Mouse (Mus musculus) lung, embryonic 14.5 days (tissue): Measurements from ENCODE around the gene Vps29. TPM values are rescaled to one million over a fixed set of nuclear protein-coding genes. Genes with fewer than 3 reads are reported as not detected.

ENCODE experiments used
- ATAC-seq: fragments of 200-750 bp; cut with Nextera tagmentation; 2 replicates; pipeline ENCODE4 v1.8.0; 2017; ENCODE audit warnings: mild to moderate bottlenecking, moderate TSS enrichment, moderate library complexity; ENCODE audit not compliant: insufficient read depth
- DNase-seq: peaks from one replicate; pipeline ENCODE4 v3.0.0-alpha.2; 2015
- H3K27ac ChIP-seq: fragments of 300-500 bp; sonication (generic); 2 replicates; pipeline ENCODE4 v1.5.1; 2014; ENCODE audit warnings: low read depth, mild to moderate bottlenecking, moderate library complexity
- H3K27me3 ChIP-seq: fragments of 300-500 bp; sonication (generic); 2 replicates; pipeline ENCODE4 v1.6.1; 2014; ENCODE audit warnings: low read length, control low read depth; ENCODE audit not compliant: insufficient read depth
- H3K36me3 ChIP-seq: fragments of 300-500 bp; sonication (generic); 2 replicates; pipeline ENCODE4 v1.6.1; 2014; ENCODE audit warnings: control low read depth; ENCODE audit not compliant: insufficient read depth
- H3K4me1 ChIP-seq: fragments of 300-500 bp; sonication (generic); 2 replicates; pipeline ENCODE4 v1.6.1; 2014; ENCODE audit warnings: antibody characterized with exemption, control low read depth; ENCODE audit not compliant: insufficient read depth
- H3K4me2 ChIP-seq: fragments of 300-500 bp; sonication (generic); 2 replicates; pipeline ENCODE4 v1.6.1; 2014; ENCODE audit warnings: mild to moderate bottlenecking
- H3K4me3 ChIP-seq: fragments of 300-500 bp; sonication (generic); 2 replicates; pipeline ENCODE4 v1.5.1; 2014; ENCODE audit warnings: low read depth, low read length
- H3K9ac ChIP-seq: fragments of 300-500 bp; sonication (generic); 2 replicates; pipeline ENCODE4 v1.6.1; 2014
- H3K9me3 ChIP-seq: fragments of 300-500 bp; sonication (generic); 2 replicates; pipeline ENCODE4 v1.6.1; 2016; ENCODE audit warnings: low read depth, low read length, control low read depth
- CTCF ChIP-seq: IDR thresholded peaks from 2 replicates; pipeline ENCODE4 v1.5.1; 2016; ENCODE audit warnings: antibody characterized with exemption, low read depth
- WGBS: fragments of 180-500 bp; shearing (Covaris S2); extraction: QIAGEN DNeasy Blood & Tissue Kit; methylation state at CpG from one replicate; pipeline ENCODE4 v1.1.7; 2014; 5-methylcytosine and 5-hydroxymethylcytosine counted together
- polyA plus RNA-seq: library from polyadenylated mRNA; unstranded; fragments of >200 nt; fragmentation: Nextera tagmentation; extraction: Ambion mirVana; gene quantifications from 2 replicates; pipeline ENCODE4 v1.2.1, GENCODE M21; 2014

Gene Vps29
- polyA plus RNA-seq, 1 experiment from 2014 or later, result 219 TPM

- peaks cover 43% of the 10 kb centered on the region for H3K36me3 ChIP-seq
- no peaks in the 10 kb centered on the region for H3K9me3 ChIP-seq
- peak within 1 kb of the TSS; percentile 92 for H3K27ac ChIP-seq
- peaks cover 8% of the 10 kb centered on the region; the same call in 1 of the 2 replicates for H3K4me1 ChIP-seq
- 0% methylated on average over 53 of the region's 53 CpGs for WGBS
- peak within 1 kb of the TSS; percentile 65 for H3K4me3 ChIP-seq
- H3K9ac ChIP-seq, result peak within 1 kb of the TSS; percentile 82
- no peak for TF ChIP-seq CTCF
- H3K4me2 ChIP-seq, result peak within 1 kb of the TSS; percentile 84
- no peaks in the 10 kb centered on the region for H3K27me3 ChIP-seq
- peak; percentile 94 for ATAC-seq
- peak; percentile 100 for DNase-seq
Measured at GRCm38 (mm10) chr5:122372192-122372769, 18.1 kb downstream of the Vps29 start, which contains the start of gene Fam216a. Gene Fam216a (minus strand): TSS chr5:122372364.

- Histone ChIP-seq H3K4me1 (peaks cover 8% of the 10 kb centered on the region; the same call in 1 of the 2 replicates), H3K36me3 (peaks cover 38% of the 10 kb centered on the region), H3K9ac (peak overlapping the region; percentile 82), H3K27ac (peak overlapping the region; percentile 92), H3K27me3 (no peaks in the 10 kb centered on the region), H3K4me3 (peak overlapping the region; percentile 65), H3K9me3 (no peaks in the 10 kb centered on the region), H3K4me2 (peak overlapping the region; percentile 84)
- WGBS, result 6% methylated on average over 5 of the region's 5 CpGs
- TF ChIP-seq CTCF, result no peak
- ATAC-seq, result no peak
- no peak for DNase-seq
Measured at GRCm38 (mm10) chr5:122372878-122373277, 18.7 kb downstream of the Vps29 start.

- Histone ChIP-seq H3K9ac (no peak overlapping the region), H3K4me3 (no peak overlapping the region), H3K9me3 (no peaks in the 10 kb centered on the region), H3K4me1 (peaks cover 4% of the 10 kb centered on the region; the same call in 1 of the 2 replicates), H3K4me2 (no peak overlapping the region), H3K27ac (no peak overlapping the region), H3K27me3 (no peaks in the 10 kb centered on the region), H3K36me3 (peaks cover 55% of the 10 kb centered on the region)
- DNase-seq (no peak), ATAC-seq (no peak)
- TF ChIP-seq CTCF, result no peak
- 85% methylated on average over 4 of the region's 4 CpGs for WGBS
Measured at GRCm38 (mm10) chr5:122377101-122377833, 23.1 kb downstream of the Vps29 start.

- ATAC-seq, result no peak
- Histone ChIP-seq H3K9me3 (no peaks in the 10 kb centered on the region), H3K27me3 (no peaks in the 10 kb centered on the region), H3K36me3 (peaks cover 61% of the 10 kb centered on the region), H3K4me1 (peaks cover 4% of the 10 kb centered on the region; the same call in 1 of the 2 replicates), H3K27ac (no peak overlapping the region), H3K4me3 (no peak overlapping the region), H3K4me2 (no peak overlapping the region), H3K9ac (no peak overlapping the region)
- no peak for TF ChIP-seq CTCF
- DNase-seq, result no peak
- 93% methylated on average over 12 of the region's 12 CpGs for WGBS
Measured at GRCm38 (mm10) chr5:122378171-122378570, 24.0 kb downstream of the Vps29 start.

- TF ChIP-seq CTCF, result peak; percentile 91
- Histone ChIP-seq H3K27me3 (no peaks in the 10 kb centered on the region), H3K9ac (no peak overlapping the region), H3K36me3 (peaks cover 57% of the 10 kb centered on the region), H3K9me3 (no peaks in the 10 kb centered on the region), H3K4me2 (no peak overlapping the region), H3K27ac (no peak overlapping the region), H3K4me1 (no peaks in the 10 kb centered on the region), H3K4me3 (no peak overlapping the region)
- ATAC-seq (peak; percentile 69), DNase-seq (peak; percentile 86)
- WGBS, result 47% methylated on average over 11 of the region's 11 CpGs
Measured at GRCm38 (mm10) chr5:122379374-122380155, 25.4 kb downstream of the Vps29 start.

GRCm38 (mm10) chr5:122390006-122390405, 35.8 kb downstream of the Vps29 start:
- Histone ChIP-seq H3K4me3 (no peak overlapping the region), H3K4me1 (no peaks in the 10 kb centered on the region; the same call in 1 of the 2 replicates), H3K27me3 (no peaks in the 10 kb centered on the region), H3K9me3 (no peaks in the 10 kb centered on the region), H3K9ac (no peak overlapping the region), H3K36me3 (no peaks in the 10 kb centered on the region), H3K4me2 (no peak overlapping the region), H3K27ac (no peak overlapping the region)
- ATAC-seq, result no peak
- TF ChIP-seq CTCF, result no peak
- DNase-seq, result no peak
- WGBS, result 87% methylated on average over 5 of the region's 5 CpGs
